Mouse (Mus musculus) intestine, embryonic 14.5 days (tissue): Measurements from ENCODE around the gene Proser2. TPM values are rescaled to one million over a fixed set of nuclear protein-coding genes. Genes with fewer than 3 reads are reported as not detected.

Experiments used
- ATAC-seq: fragments of 200-750 bp; cut with Nextera tagmentation; replicated peaks from 2 replicates; pipeline ENCODE4 v1.8.0; 2017; ENCODE audit warnings: low read depth, moderate number of reproducible peaks, moderate TSS enrichment, moderate library complexity; ENCODE audit not compliant: low FRiP score, low TSS enrichment
- DNase-seq: peaks from one replicate; pipeline ENCODE4 v3.0.0-alpha.2; 2018; ENCODE audit warnings: low spot score
- H3K27ac ChIP-seq: fragments of 300-500 bp; sonication (generic); 2 replicates; pipeline ENCODE4 v1.5.1; 2014; ENCODE audit warnings: low read depth, mild to moderate bottlenecking, control low read depth
- H3K27me3 ChIP-seq: fragments of 300-500 bp; sonication (generic); replicated peaks from 2 replicates; pipeline ENCODE4 v1.6.1; 2014; ENCODE audit warnings: low read length, control low read depth; ENCODE audit not compliant: control insufficient read depth, insufficient read depth
- H3K36me3 ChIP-seq: fragments of 300-500 bp; sonication (generic); 2 replicates; pipeline ENCODE4 v1.6.1; 2014; ENCODE audit warnings: low read length, control low read depth; ENCODE audit not compliant: control insufficient read depth, insufficient read depth
- H3K4me1 ChIP-seq: fragments of 300-500 bp; sonication (generic); replicated peaks from 2 replicates; pipeline ENCODE4 v1.6.1; 2014; ENCODE audit warnings: low read length, control low read depth, mixed read lengths; ENCODE audit not compliant: control insufficient read depth, insufficient read depth
- H3K4me2 ChIP-seq: fragments of 300-500 bp; sonication (generic); 2 replicates; pipeline ENCODE4 v1.6.1; 2014; ENCODE audit warnings: low read length
- H3K4me3 ChIP-seq: fragments of 300-500 bp; sonication (generic); 2 replicates; pipeline ENCODE4 v1.5.1; 2014; ENCODE audit warnings: low read depth, low read length, control low read depth, mixed read lengths
- H3K9ac ChIP-seq: fragments of 300-500 bp; sonication (generic); 2 replicates; pipeline ENCODE4 v1.6.1; 2014; ENCODE audit warnings: mild to moderate bottlenecking, low read length
- H3K9me3 ChIP-seq: fragments of 300-500 bp; sonication (generic); 2 replicates; pipeline ENCODE4 v1.6.1; 2016; ENCODE audit warnings: low read length, control low read depth; ENCODE audit not compliant: control insufficient read depth
- WGBS: fragments of 180-500 bp; shearing (Covaris S2); extraction: QIAGEN DNeasy Blood & Tissue Kit; methylation state at CpG from one replicate; pipeline ENCODE4 v1.1.7; 2014; 5-methylcytosine and 5-hydroxymethylcytosine counted together
- polyA plus RNA-seq: library from polyadenylated mRNA; unstranded; fragments of >200 nt; fragmentation: Nextera tagmentation; extraction: Ambion mirVana; gene quantifications from 2 replicates; pipeline ENCODE4 v1.2.1, GENCODE M21; 2014

Proser2 gene
- polyA plus RNA-seq, 1 experiment from 2014 or later = 25.1 TPM

DNA sequence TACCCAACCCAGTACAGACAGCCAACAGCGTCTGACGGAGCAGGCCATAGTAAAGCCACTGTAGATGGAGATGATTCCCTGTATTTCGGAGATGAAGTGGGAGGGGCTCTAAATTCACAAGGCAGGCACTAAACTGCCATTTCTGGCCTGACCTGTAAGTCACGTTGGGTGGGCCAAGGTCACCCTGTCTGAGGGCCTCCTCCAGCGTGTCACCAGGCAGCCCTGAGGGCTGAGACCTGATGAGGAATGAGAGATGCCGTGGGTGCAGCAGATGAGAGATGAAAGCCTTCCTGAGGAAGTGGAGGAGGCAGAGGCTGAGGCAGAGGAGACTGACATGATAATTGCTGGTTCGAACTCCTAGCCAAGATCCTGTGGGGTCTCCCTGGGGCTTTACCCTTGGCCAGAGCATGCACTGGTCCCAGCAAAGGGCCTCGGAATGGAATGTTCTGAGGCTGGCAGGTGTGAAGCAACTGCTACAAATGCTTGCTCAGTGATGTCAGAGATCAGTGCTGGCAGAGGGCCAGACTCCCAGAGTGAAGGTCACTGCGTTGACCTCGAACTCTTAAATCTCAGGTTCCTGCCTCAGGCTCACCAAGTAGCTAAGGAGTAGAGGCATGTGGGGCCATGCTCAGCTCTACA lies 55.0 kb downstream of the Proser2 start:
- H3K4me3 ChIP-seq = no peak overlapping the region
- H3K4me2 ChIP-seq = no peak overlapping the region
- no peak overlapping the region for H3K9ac ChIP-seq
- no peaks in the 10 kb centered on the region for H3K9me3 ChIP-seq
- H3K4me1 ChIP-seq = peaks cover 15% of the 10 kb centered on the region
- 0 out of 2 replicates have a peak overlapping the region, but pooled peaks have one; percentile 5 for H3K27ac ChIP-seq
- ATAC-seq = no peak
- WGBS = 50% methylated on average over 10 of the region's 10 CpGs
- DNase-seq = no peak
- H3K36me3 ChIP-seq = no peaks in the 10 kb centered on the region
- H3K27me3 ChIP-seq = no peaks in the 10 kb centered on the region

- Histone ChIP-seq H3K4me3 (no peak overlapping the region), H3K27me3 (no peaks in the 10 kb centered on the region), H3K27ac (peak overlapping the region; percentile 44), H3K36me3 (no peaks in the 10 kb centered on the region), H3K9ac (no peak overlapping the region), H3K4me1 (peaks cover 15% of the 10 kb centered on the region), H3K4me2 (no peak overlapping the region), H3K9me3 (0 out of 2 replicates have a peak, but pooled peaks cover 4% of the 10 kb centered on the region)
- DNase-seq (no peak), ATAC-seq (no peak)
- 52% methylated on average over 7 of the region's 7 CpGs for WGBS
Observed at GRCm38 (mm10) chr2:6072685-6073260, 57.2 kb downstream of the Proser2 start.

- Histone ChIP-seq H3K9me3 (0 out of 2 replicates have a peak, but pooled peaks cover 8% of the 10 kb centered on the region), H3K4me2 (no peak overlapping the region), H3K27ac (peak overlapping the region; percentile 60), H3K4me3 (no peak overlapping the region), H3K27me3 (no peaks in the 10 kb centered on the region), H3K36me3 (no peaks in the 10 kb centered on the region), H3K4me1 (peaks cover 15% of the 10 kb centered on the region), H3K9ac (no peak overlapping the region)
- ATAC-seq (peak; percentile 79), DNase-seq (peak; percentile 74)
- WGBS = 22% methylated on average over 11 of the region's 11 CpGs
Observed at GRCm38 (mm10) chr2:6071598-6072440, 58.2 kb downstream of the Proser2 start.

DNA sequence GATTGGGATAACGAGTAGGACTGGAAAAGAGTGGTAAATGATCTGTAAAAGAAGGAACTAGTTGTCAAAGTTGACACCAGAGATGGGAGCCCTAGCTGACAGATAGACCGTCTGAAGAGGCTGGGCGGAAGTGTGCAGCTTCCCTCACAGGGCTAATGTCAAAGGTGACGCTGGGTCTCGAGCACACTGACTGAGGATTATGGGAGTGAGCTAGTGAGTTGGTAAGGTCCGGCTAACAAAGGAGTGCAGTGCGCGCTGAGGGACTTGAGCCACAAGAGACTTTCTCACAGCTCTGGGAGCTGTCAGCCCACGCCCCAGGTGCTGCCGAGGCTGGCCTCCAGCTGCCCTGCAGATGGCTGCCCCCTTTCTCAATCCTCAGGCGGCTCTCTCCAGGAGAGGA lies 59.1 kb downstream of the Proser2 start:
- ATAC-seq = no peak
- peak overlapping the region; percentile 60 for H3K27ac ChIP-seq
- WGBS = 43% methylated on average over 11 of the region's 11 CpGs

GRCm38 (mm10) chr2:6067341-6067740 lies 62.7 kb downstream of the Proser2 start:
- Histone ChIP-seq H3K36me3 (no peaks in the 10 kb centered on the region), H3K4me2 (no peak overlapping the region), H3K4me1 (peaks cover 5% of the 10 kb centered on the region), H3K4me3 (no peak overlapping the region), H3K9me3 (0 out of 2 replicates have a peak, but pooled peaks cover 8% of the 10 kb centered on the region), H3K27ac (no peak overlapping the region), H3K27me3 (no peaks in the 10 kb centered on the region), H3K9ac (no peak overlapping the region)
- DNase-seq (no peak), ATAC-seq (no peak)
- 89% methylated on average over 6 of the region's 6 CpGs for WGBS

More for the DNA sequence above, 59.1 kb downstream of the Proser2 start:
- no peak overlapping the region for H3K9ac ChIP-seq
- no peaks in the 10 kb centered on the region for H3K27me3 ChIP-seq
- no peak for DNase-seq
- H3K4me3 ChIP-seq = no peak overlapping the region
- H3K4me1 ChIP-seq = peaks cover 15% of the 10 kb centered on the region
- H3K4me2 ChIP-seq = no peak overlapping the region
- H3K9me3 ChIP-seq = 0 out of 2 replicates have a peak, but pooled peaks cover 8% of the 10 kb centered on the region
- H3K36me3 ChIP-seq = no peaks in the 10 kb centered on the region

DNA sequence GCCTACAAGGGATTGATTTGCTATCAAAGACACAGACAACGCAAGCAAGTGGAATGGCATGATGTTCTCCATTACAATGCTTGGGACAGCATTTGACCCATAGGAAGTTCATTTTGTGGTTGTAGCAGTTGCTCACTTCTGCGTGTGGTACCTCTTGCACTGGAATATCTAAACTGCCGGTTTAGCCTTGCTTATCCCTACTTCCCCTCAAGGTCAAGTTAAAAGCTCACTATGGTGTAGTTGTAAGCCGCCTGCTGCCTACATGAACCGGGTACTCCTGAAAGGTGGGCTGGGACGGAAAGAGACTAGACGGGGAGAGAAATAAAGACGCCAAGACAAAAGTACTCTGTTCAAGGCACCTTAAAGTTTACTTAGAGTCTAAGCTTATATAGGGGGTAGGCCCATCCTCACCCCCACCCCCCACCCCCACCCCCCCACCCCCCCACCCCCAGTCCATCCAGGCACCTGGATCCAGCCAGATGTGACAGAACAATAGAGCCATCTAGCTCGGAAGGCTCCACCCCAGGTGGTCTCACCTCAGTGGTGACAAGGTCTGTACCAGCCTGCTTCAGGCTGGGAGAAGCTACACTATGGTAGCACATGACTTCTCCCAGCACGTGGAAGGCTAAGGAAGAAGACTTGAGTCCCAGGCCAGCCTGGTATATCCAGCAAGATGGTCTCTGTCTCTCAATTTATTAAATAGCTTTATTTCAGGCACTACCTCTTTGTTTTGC lies 69.8 kb downstream of the Proser2 start:
- Histone ChIP-seq H3K27ac (no peak overlapping the region), H3K9me3 (no peaks in the 10 kb centered on the region), H3K27me3 (no peaks in the 10 kb centered on the region), H3K4me2 (no peak overlapping the region), H3K4me1 (no peaks in the 10 kb centered on the region), H3K36me3 (peaks cover 18% of the 10 kb centered on the region), H3K4me3 (no peak overlapping the region), H3K9ac (no peak overlapping the region)
- no peak for DNase-seq
- WGBS = 75% methylated on average over 10 of the region's 10 CpGs
- ATAC-seq = no peak

- 73% methylated on average over 2 of the region's 2 CpGs for WGBS
Observed at GRCm38 (mm10) chr2:6059291-6059690, 70.7 kb downstream of the Proser2 start.

DNA sequence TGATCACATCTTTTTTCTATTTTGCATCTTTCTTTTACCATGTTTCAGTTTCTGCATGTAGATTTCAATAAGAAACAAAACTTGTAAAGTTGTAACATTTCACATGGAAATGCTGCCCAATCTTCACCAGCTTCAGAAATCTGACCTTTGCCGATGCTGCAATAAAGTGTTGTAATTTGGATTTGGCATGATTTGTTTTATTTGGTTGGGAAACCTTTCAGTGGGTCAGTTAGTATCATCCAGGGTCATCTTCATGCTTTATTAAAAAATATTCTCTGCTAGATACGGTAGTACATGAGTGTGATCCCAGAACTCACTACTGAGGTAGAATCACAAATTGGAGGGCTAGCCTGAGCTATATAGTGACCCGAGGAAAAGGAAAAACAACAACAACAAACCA lies 73.5 kb downstream of the Proser2 start:
- no peaks in the 10 kb centered on the region for H3K27me3 ChIP-seq
- H3K36me3 ChIP-seq = peaks cover 42% of the 10 kb centered on the region
- no peak for DNase-seq
- ATAC-seq = no peak
- H3K9me3 ChIP-seq = no peaks in the 10 kb centered on the region
- H3K4me2 ChIP-seq = no peak overlapping the region
- no peaks in the 10 kb centered on the region for H3K4me1 ChIP-seq
- H3K27ac ChIP-seq = no peak overlapping the region
- H3K4me3 ChIP-seq = no peak overlapping the region
- WGBS = 92% methylated on average over 3 of the region's 3 CpGs
- no peak overlapping the region for H3K9ac ChIP-seq

More at GRCm38 (mm10) chr2:6059291-6059690, 70.7 kb downstream of the Proser2 start:
- no peaks in the 10 kb centered on the region for H3K9me3 ChIP-seq
- no peak overlapping the region for H3K9ac ChIP-seq
- no peak overlapping the region for H3K4me3 ChIP-seq
- no peak overlapping the region for H3K27ac ChIP-seq
- no peak overlapping the region for H3K4me2 ChIP-seq
- no peak for ATAC-seq
- peaks cover 24% of the 10 kb centered on the region for H3K36me3 ChIP-seq
- no peak for DNase-seq
- H3K27me3 ChIP-seq = no peaks in the 10 kb centered on the region
- H3K4me1 ChIP-seq = no peaks in the 10 kb centered on the region
